Mouse (Mus musculus): ENCODE data around the gene Utrn.
A peak's percentile ranks its signal among the peaks of the same experiment; 100 is the strongest.

DNA sequence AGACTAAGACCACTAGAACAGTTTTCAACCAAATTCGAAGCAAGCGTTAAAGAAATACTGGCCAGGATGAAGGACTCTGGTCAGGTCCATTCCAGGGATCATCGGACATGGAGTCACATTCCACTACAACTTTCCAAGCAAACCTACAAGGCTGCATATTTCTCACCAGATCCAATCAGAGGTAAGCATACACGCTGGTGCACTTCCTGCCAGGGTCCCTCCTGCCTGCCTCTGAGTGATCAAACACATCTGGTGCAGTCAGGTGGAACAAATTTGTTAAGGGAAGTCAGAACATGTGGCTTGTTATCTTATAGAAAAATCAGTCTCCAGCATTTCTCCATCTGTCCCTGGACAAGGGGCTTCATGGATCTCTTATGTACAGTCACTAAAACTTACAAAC is 167.0 kb downstream of the Utrn start:
- TF ChIP-seq CTCF (IDR thresholded peaks at IDR 0.05; ENCODE audit: low read depth, low read length) (no peak), GATA1 (IDR thresholded peaks at IDR 0.05; ENCODE audit: borderline replicate concordance, low read length) (no peak), GATA2 (IDR thresholded peaks at IDR 0.05; ENCODE audit: borderline replicate concordance, low read depth, low read length) (no peak), TAL1 (conservative IDR thresholded peaks at IDR 0.05; ENCODE audit: low read depth, low read length) (peak; percentile 30; the same call in 1 of the 2 replicates)
